Mouse (Mus musculus): ENCODE results near the gene Slc5a2. TPM values are rescaled to one million over a fixed set of nuclear protein-coding genes. Genes with fewer than 3 reads are reported as not detected.

Gene Slc5a2
- total RNA-seq, 2 experiments from 2014 or later, result not detected

GRCm38 (mm10) chr7:128312375-128313059 is 47.1 kb downstream of the Slc5a2 start:
- DNase-seq (ENCODE audit: low spot score in 2 of 2), result no peak
- Histone ChIP-seq H3K4me3 (no peak overlapping the region), H3K27ac (no peak overlapping the region)
- TF ChIP-seq CTCF (conservative IDR thresholded peaks at IDR 0.05), result no peak

GRCm38 (mm10) chr7:128313601-128314000 is 48.1 kb downstream of the Slc5a2 start:
- no peak for DNase-seq (ENCODE audit: low spot score in 2 of 2)
- Histone ChIP-seq H3K4me3 (no peak overlapping the region), H3K27ac (no peak overlapping the region)
- no peak for TF ChIP-seq CTCF (conservative IDR thresholded peaks at IDR 0.05)

GRCm38 (mm10) chr7:128314491-128314890 is 49.0 kb downstream of the Slc5a2 start:
- DNase-seq (ENCODE audit: low spot score in 2 of 2), result no peak
- no peak for TF ChIP-seq CTCF (conservative IDR thresholded peaks at IDR 0.05)
- H3K4me3 ChIP-seq, result no peak overlapping the region
- no peak overlapping the region for H3K27ac ChIP-seq

- no peak for DNase-seq (ENCODE audit: low spot score in 2 of 2)
- no peak overlapping the region for H3K4me3 ChIP-seq
- H3K27ac ChIP-seq, result no peak overlapping the region
- TF ChIP-seq CTCF (conservative IDR thresholded peaks at IDR 0.05), result no peak
Measured at GRCm38 (mm10) chr7:128317011-128317410, 51.6 kb downstream of the Slc5a2 start.

- TF ChIP-seq CTCF (conservative IDR thresholded peaks at IDR 0.05), result no peak
- DNase-seq (ENCODE audit: low spot score in 2 of 2), result no peak
- Histone ChIP-seq H3K27ac (no peak overlapping the region), H3K4me3 (no peak overlapping the region)
Measured at GRCm38 (mm10) chr7:128319140-128319539, 53.7 kb downstream of the Slc5a2 start.

GRCm38 (mm10) chr7:128320219-128320816 is 54.9 kb downstream of the Slc5a2 start:
- no peak for DNase-seq (ENCODE audit: low spot score in 2 of 2)
- Histone ChIP-seq H3K4me3 (no peak overlapping the region), H3K27ac (no peak overlapping the region)
- no peak for TF ChIP-seq CTCF (conservative IDR thresholded peaks at IDR 0.05)

GRCm38 (mm10) chr7:128321260-128321659 is 55.8 kb downstream of the Slc5a2 start:
- no peak for TF ChIP-seq CTCF (conservative IDR thresholded peaks at IDR 0.05)
- no peak for DNase-seq (ENCODE audit: low spot score in 2 of 2)
- H3K27ac ChIP-seq, result no peak overlapping the region
- no peak overlapping the region for H3K4me3 ChIP-seq

Small RNA genes within 50 kb of the gene (microRNA-seq; reads per million reads assigned to microRNA genes)
- 0.96 to 1.1 reads per million in 2 experiments for gene Mir3103

Other genes starting within 250 kb of the Slc5a2 start
- 10 to 100 TPM; 10.1 to 10.6 TPM for gene Itgam, start 203.0 kb upstream of the Slc5a2 start, total RNA-seq (2021)
- not detected for gene Gm49368, start 203.0 kb upstream of the Slc5a2 start, total RNA-seq (2021)
- under 1 TPM in 1 of 2 experiments, not detected in 1; 0.10 TPM for gene Itgax, start 136.1 kb upstream of the Slc5a2 start, total RNA-seq (2021)
- under 1 TPM; 0.29 to 0.46 TPM for gene Itgad, start 111.3 kb upstream of the Slc5a2 start, total RNA-seq (2021)
- gene Cox6a2, start 59.3 kb upstream of the Slc5a2 start, total RNA-seq (2021), result 1 to 10 TPM; 1.4 to 2.5 TPM
- 10 to 100 TPM; 10.9 to 12.6 TPM for gene Armc5, start 28.3 kb upstream of the Slc5a2 start, total RNA-seq (2021)
- 1 to 10 TPM; 3.5 to 4.0 TPM for gene 9130023H24Rik, start 27.6 kb upstream of the Slc5a2 start, total RNA-seq (2021)
- gene Tgfb1i1, start 18.8 kb upstream of the Slc5a2 start, total RNA-seq (2021), result 10 to 100 TPM; 12.1 to 13.9 TPM
- 10 to 100 TPM; 26.5 to 27.0 TPM for gene BC017158, start 32.5 kb downstream of the Slc5a2 start, total RNA-seq (2021)
- gene Rgs10, start 153.1 kb downstream of the Slc5a2 start, total RNA-seq (2021), result 10 to 100 TPM; 43.4 to 44.1 TPM
- 100 to 1,000 TPM; 111 to 128 TPM for gene Tial1, start 196.1 kb downstream of the Slc5a2 start, total RNA-seq (2021)

All from layer of hippocampus, adult 2 months (tissue).